Mouse (Mus musculus) liver, embryonic 16.5 days (tissue): ENCODE data around the gene Zc3h12c. TPM values are rescaled to one million over a fixed set of nuclear protein-coding genes. Genes with fewer than 3 reads are reported as not detected.

Source experiments
- ATAC-seq: fragments of 200-750 bp; cut with Nextera tagmentation; 2 replicates; pipeline ENCODE4 v1.8.0; 2017; ENCODE audit warnings: low read depth, mild to moderate bottlenecking, moderate number of reproducible peaks, moderate library complexity
- H3K27ac ChIP-seq: fragments of 300-500 bp; sonication (generic); 2 replicates; pipeline ENCODE4 v1.5.1; 2014; ENCODE audit warnings: mild to moderate bottlenecking, low read length
- H3K27me3 ChIP-seq: fragments of 300-500 bp; sonication (generic); 2 replicates; pipeline ENCODE4 v1.6.1; 2014; ENCODE audit warnings: low read depth, low read length, mixed read lengths; ENCODE audit not compliant: control insufficient read depth, insufficient read depth
- H3K36me3 ChIP-seq: fragments of 300-500 bp; sonication (generic); 2 replicates; pipeline ENCODE4 v1.6.1; 2014; ENCODE audit warnings: mild to moderate bottlenecking; ENCODE audit not compliant: control insufficient read depth, insufficient read depth
- H3K4me1 ChIP-seq: fragments of 300-500 bp; sonication (generic); 2 replicates; pipeline ENCODE4 v1.6.1; 2014; ENCODE audit warnings: low read depth, low read length, mixed read lengths; ENCODE audit not compliant: control insufficient read depth
- H3K4me2 ChIP-seq: fragments of 300-500 bp; sonication (generic); 2 replicates; pipeline ENCODE4 v1.6.1; 2014; ENCODE audit warnings: low read depth, low read length, mixed read lengths
- H3K4me3 ChIP-seq: fragments of 300-500 bp; sonication (generic); 2 replicates; pipeline ENCODE4 v1.5.1; 2014; ENCODE audit warnings: low read depth, mild to moderate bottlenecking, low read length
- H3K9ac ChIP-seq: fragments of 300-500 bp; sonication (generic); 2 replicates; pipeline ENCODE4 v1.6.1; 2014; ENCODE audit warnings: low read depth, low read length
- H3K9me3 ChIP-seq: fragments of 300-500 bp; sonication (generic); replicated peaks from 2 replicates; pipeline ENCODE4 v1.6.1; 2016; ENCODE audit warnings: low read length; ENCODE audit not compliant: control insufficient read depth
- WGBS: fragments of 180-500 bp; shearing (Covaris S2); extraction: QIAGEN DNeasy Blood & Tissue Kit; methylation state at CpG from one replicate; pipeline ENCODE4 v1.1.7; 2014; ENCODE audit not compliant: insufficient replicate concordance; 5-methylcytosine and 5-hydroxymethylcytosine counted together
- polyA plus RNA-seq: library from polyadenylated mRNA; unstranded; fragments of >200 nt; fragmentation: Nextera tagmentation; extraction: Ambion mirVana; gene quantifications from 2 replicates; pipeline ENCODE4 v1.2.1, GENCODE M21; 2015

Zc3h12c gene
- polyA plus RNA-seq, 1 experiment from 2014 or later = 0.44 TPM

DNA sequence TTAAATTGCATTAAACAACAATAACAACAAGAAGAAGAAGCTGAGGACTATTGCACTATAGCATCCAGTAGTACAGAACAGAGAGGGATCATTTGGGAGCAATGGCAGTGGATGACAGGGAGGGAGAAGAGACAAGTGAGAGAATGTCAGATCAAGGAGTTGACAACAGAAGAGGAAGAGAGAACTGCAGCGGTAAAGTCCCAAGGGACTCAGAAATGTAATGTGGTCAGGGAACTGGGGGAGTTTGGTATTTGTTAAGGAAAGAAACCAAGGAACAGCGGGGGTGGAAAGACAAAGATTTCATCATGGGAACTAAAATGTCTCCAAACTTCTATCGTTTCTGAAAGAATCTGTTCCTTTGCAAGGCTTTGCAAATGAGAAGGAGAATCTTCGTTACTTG, 22.5 kb upstream of the Zc3h12c start:
- H3K27me3 ChIP-seq = no peaks in the 10 kb centered on the region

DNA sequence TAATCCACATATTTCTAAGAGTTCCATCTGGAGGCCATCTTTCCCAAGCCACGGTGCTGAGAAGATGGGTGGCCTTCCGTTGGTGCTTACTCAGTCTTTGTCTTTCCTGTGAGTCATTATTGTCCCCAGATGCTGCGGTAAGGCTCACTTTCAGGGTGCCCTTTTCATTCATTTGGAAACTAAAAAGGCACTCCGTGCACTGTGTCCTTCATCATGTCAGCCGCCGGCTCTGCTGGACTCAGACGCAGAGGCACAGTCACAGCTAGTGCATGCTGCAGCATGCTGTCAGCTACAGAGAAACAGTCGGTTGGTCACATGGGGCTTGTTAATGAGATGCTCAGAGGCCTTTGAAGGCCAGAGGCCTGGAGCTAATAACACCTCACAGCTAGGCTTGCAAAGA, 19.7 kb upstream of the Zc3h12c start:
- Histone ChIP-seq H3K9me3 (no peaks in the 10 kb centered on the region), H3K4me3 (no peak overlapping the region), H3K27ac (no peak overlapping the region), H3K27me3 (no peaks in the 10 kb centered on the region), H3K36me3 (no peaks in the 10 kb centered on the region), H3K9ac (no peak overlapping the region), H3K4me1 (no peaks in the 10 kb centered on the region), H3K4me2 (no peak overlapping the region)
- 63% methylated on average over 8 of the region's 8 CpGs for WGBS
- ATAC-seq = no peak

More for the DNA sequence above, 22.5 kb upstream of the Zc3h12c start:
- no peak overlapping the region for H3K4me3 ChIP-seq
- no peaks in the 10 kb centered on the region for H3K36me3 ChIP-seq
- no peak overlapping the region for H3K4me2 ChIP-seq
- no peaks in the 10 kb centered on the region for H3K4me1 ChIP-seq
- H3K27ac ChIP-seq = no peak overlapping the region
- H3K9ac ChIP-seq = no peak overlapping the region
- H3K9me3 ChIP-seq = no peaks in the 10 kb centered on the region
- no peak for ATAC-seq
- 66% methylated on average over 4 of the region's 4 CpGs for WGBS

DNA sequence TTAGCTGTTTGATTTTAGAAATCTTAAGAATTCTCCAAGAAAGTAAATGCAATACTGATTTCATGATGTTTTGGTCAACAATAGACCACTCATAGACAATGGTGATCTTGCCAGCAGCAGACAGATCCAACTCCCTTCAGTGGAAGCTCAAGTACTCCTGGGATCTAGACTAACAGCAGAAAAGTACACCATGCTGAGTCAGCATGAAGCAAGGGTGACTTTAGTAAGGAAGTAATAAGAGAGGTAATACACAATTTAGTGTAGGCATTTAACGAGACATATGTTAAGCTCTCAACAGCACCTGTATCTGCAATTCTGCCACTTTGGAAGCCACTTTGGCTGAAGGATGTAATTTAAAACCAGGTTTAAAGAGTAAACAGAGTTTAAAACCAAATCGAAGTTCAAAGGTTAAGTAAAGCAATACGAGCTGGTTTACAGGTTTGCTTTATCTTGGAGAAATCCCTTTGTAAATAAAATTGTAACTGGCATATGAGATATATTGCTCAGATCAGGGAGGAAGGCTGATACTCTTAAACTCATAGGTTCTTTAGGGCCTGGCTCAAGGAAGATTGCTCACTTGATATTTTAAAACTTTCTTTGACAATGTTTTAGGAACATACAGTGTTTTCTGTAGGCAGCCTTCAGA, 18.0 kb upstream of the Zc3h12c start:
- H3K36me3 ChIP-seq = no peaks in the 10 kb centered on the region
- H3K9me3 ChIP-seq = no peaks in the 10 kb centered on the region
- no peak overlapping the region for H3K4me2 ChIP-seq
- H3K4me3 ChIP-seq = no peak overlapping the region
- H3K9ac ChIP-seq = no peak overlapping the region
- WGBS = 52% methylated on average over 3 of the region's 3 CpGs
- H3K27ac ChIP-seq = no peak overlapping the region
- no peaks in the 10 kb centered on the region for H3K4me1 ChIP-seq
- no peaks in the 10 kb centered on the region for H3K27me3 ChIP-seq
- ATAC-seq = no peak

DNA sequence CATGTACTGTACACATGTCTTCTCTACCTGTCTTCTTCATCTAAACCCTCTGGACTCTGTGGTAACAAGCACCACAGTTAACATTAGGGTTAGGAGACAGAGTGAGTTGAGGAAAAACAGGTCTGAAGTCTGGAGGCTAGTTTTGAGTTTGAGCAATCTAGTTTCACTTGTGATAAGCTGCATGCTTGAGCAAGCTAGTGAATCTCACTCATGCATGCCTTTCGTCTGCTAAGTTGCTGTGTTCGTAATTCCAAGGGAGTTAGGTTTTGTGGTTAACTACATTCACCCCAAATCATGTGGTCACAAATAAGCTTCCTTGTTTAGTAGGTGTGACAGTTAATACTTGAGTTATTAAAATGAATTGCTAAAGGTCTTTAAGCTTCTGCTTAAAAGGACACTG, 13.0 kb upstream of the Zc3h12c start:
- H3K36me3 ChIP-seq = no peaks in the 10 kb centered on the region
- H3K4me3 ChIP-seq = no peak overlapping the region
- H3K9ac ChIP-seq = no peak overlapping the region
- no peaks in the 10 kb centered on the region for H3K27me3 ChIP-seq
- no peaks in the 10 kb centered on the region for H3K4me1 ChIP-seq
- H3K27ac ChIP-seq = no peak overlapping the region
- 48% methylated on average over 2 of the region's 2 CpGs for WGBS
- no peaks in the 10 kb centered on the region for H3K9me3 ChIP-seq
- no peak overlapping the region for H3K4me2 ChIP-seq
- no peak for ATAC-seq

DNA sequence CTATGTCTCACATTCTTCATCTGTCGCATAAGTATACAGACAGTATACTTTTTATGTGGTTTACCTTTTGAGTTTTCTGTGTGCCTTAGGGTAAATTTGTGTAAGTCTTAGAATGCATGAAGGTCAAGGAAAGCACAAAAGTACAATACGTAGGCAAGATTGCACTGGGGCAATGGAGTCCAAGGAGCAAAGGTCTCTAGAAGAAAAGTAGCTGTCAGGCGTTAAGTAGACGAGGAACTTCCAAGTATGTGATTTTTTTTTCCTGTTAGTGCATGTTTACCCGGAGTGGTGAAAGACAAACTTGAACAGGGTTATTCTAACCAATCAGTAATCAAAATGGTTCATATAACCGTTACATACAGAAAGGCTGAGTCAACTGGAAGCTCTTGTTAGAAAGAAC, 12.5 kb upstream of the Zc3h12c start:
- no peaks in the 10 kb centered on the region for H3K27me3 ChIP-seq
- WGBS = 68% methylated on average over 6 of the region's 6 CpGs
- H3K4me3 ChIP-seq = no peak overlapping the region
- H3K36me3 ChIP-seq = no peaks in the 10 kb centered on the region
- H3K4me2 ChIP-seq = no peak overlapping the region
- no peak overlapping the region for H3K27ac ChIP-seq
- H3K4me1 ChIP-seq = peaks cover 3% of the 10 kb centered on the region
- no peak for ATAC-seq
- no peak overlapping the region for H3K9ac ChIP-seq
- H3K9me3 ChIP-seq = no peaks in the 10 kb centered on the region

DNA sequence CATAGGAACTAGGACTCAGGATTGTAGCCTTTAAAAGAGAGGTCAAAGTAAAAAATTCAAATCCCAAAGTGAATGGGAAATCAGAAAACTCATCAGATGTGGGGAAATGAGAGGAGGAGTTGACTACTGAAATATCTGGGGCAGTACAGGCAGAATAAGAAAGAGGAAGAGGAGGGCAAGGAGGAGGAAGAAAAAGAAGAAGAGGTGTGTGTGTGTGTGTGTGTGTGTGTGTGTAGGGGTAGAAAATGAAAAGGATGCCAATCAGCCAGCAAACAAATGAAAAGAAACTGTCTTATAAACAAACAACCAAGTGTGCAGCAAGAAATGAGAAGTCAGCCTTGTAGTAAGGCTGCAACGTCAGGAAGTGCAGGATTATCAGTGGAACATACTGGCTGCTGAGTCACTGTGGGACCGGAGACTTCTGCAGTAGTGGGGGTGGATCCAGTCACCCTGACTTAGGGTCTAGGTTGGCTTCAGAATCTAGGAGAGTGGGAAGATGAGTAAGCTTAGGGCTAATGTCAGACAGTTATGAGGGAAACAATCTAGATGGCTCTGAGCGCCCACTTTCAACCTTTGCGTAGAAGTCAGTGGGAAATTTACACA, 7.0 kb upstream of the Zc3h12c start:
- Histone ChIP-seq H3K9ac (no peak overlapping the region), H3K27ac (0 out of 2 replicates have a peak overlapping the region, but pooled peaks have one; percentile 17), H3K36me3 (no peaks in the 10 kb centered on the region), H3K4me3 (no peak overlapping the region), H3K27me3 (peaks cover 10% of the 10 kb centered on the region), H3K4me2 (peak overlapping the region; percentile 44), H3K9me3 (no peaks in the 10 kb centered on the region), H3K4me1 (peaks cover 18% of the 10 kb centered on the region)
- ATAC-seq = peak; percentile 84
- WGBS = 29% methylated on average over 4 of the region's 4 CpGs

DNA sequence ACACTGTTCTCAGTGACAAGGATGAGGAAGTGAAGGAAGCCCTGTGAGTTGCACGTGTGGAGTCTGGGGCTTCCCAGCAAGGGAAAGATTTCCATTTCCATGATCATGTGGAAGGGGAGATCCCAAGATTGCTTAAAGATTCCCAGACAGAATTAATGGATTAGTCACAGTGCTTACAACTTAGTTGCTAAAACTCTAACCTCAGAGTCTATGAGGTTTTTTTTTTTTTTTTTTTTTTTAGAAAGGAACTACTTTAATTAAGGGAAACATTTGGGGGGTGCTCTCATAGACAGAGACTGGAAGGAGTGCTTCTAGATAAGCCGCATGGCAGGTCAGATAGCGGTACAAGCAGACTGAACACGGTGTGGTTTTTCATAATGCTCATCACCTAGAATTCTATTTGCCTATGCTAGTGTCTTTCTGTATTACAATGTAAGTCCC, 6.3 kb upstream of the Zc3h12c start:
- Histone ChIP-seq H3K36me3 (no peaks in the 10 kb centered on the region), H3K27ac (0 out of 2 replicates have a peak overlapping the region, but pooled peaks have one; percentile 17), H3K4me3 (no peak overlapping the region), H3K4me1 (peaks cover 18% of the 10 kb centered on the region), H3K27me3 (peaks cover 16% of the 10 kb centered on the region), H3K9ac (no peak overlapping the region), H3K4me2 (peak overlapping the region; percentile 44), H3K9me3 (no peaks in the 10 kb centered on the region)
- ATAC-seq = peak; percentile 70
- 29% methylated on average over 4 of the region's 4 CpGs for WGBS

DNA sequence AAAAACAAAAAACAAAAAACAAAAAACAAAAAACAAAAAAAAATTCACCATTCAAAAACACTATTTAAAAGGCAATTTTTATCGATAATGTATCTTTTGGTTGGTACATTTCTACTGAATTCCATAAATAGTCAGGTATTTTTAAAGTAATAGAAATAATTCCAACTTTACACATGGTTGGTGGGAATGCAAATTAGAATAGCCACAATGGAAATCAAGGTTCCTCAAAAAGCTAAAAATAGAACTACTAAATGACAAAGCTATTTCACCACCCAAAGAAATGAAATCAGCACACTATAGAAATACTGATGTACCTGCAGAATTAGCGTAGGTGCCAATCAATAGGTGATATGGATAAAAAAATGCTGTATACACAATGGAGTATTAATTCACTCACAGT, 5.6 kb upstream of the Zc3h12c start:
- 79% methylated on average over 2 of the region's 2 CpGs for WGBS
- Histone ChIP-seq H3K27me3 (peaks cover 24% of the 10 kb centered on the region), H3K9me3 (no peaks in the 10 kb centered on the region), H3K4me2 (no peak overlapping the region), H3K27ac (no peak overlapping the region), H3K4me1 (peaks cover 18% of the 10 kb centered on the region), H3K9ac (no peak overlapping the region), H3K4me3 (no peak overlapping the region), H3K36me3 (no peaks in the 10 kb centered on the region)
- no peak for ATAC-seq

DNA sequence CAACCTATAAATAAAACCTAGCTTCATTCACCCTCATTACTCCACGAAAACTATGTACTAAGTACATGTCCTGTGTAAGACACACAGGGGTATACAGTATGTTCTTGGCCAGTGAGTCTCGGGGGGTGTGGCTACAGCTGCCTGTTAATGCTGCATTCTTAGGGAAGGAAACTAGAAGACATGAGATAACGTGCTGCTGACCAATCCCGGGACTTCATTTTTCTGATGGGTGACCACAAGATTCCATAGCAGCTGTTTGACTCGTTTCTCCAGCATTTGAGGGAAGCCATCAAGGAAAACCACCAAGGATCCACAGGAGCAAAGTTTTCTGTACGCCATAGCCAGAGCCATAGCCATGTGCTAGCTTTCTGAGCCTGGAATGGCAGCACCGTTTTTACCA, 4.2 kb upstream of the Zc3h12c start:
- peaks cover 36% of the 10 kb centered on the region for H3K27me3 ChIP-seq
- H3K4me1 ChIP-seq = peaks cover 18% of the 10 kb centered on the region
- 14% methylated on average over 7 of the region's 7 CpGs for WGBS
- H3K9ac ChIP-seq = no peak overlapping the region
- H3K27ac ChIP-seq = no peak overlapping the region
- no peaks in the 10 kb centered on the region for H3K9me3 ChIP-seq
- ATAC-seq = no peak
- H3K4me3 ChIP-seq = no peak overlapping the region
- H3K36me3 ChIP-seq = no peaks in the 10 kb centered on the region
- H3K4me2 ChIP-seq = peak overlapping the region; percentile 30; the same call in 1 of the 2 replicates
